Mouse (Mus musculus): ENCODE data around the gene Sec22c. TPM values are rescaled to one million over a fixed set of nuclear protein-coding genes. Genes with fewer than 3 reads are reported as not detected.

Gene Sec22c
- polyA plus RNA-seq, 1 experiment from 2014 or later = 4.7 TPM

DNA sequence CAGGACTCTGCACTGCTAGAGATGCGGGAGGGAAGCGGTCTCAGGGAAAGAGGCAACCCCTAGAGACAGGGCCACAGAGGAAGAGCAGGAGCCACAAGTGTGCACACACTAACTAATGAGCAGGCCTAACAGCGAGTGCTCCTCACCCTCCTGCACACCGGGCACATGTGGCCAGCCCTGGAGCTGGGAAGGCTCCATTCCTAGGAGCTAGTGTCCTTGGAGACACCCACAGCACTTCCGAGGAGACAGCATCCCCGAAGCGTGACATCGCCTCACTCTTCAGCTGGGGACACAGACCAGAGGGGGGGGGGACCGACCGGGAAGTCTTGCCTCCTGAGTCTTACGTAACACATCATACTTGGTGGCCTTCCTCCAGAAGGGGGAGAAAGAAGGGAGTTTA is 37.5 kb downstream of the Sec22c start:
- Histone ChIP-seq H3K9me3 (ENCODE audit: control insufficient read depth, low read length) (no peaks in the 10 kb centered on the region), H3K4me3 (ENCODE audit: low read depth, low read length) (no peak overlapping the region), H3K27ac (ENCODE audit: low read depth, low read length) (no peak overlapping the region), H3K9ac (ENCODE audit: low read depth, low read length) (no peak overlapping the region), H3K4me2 (no peak overlapping the region), H3K27me3 (replicated peaks; ENCODE audit: control insufficient read depth, insufficient read depth, low read length) (peaks cover 43% of the 10 kb centered on the region), H3K36me3 (ENCODE audit: control insufficient read depth, insufficient read depth, low read length) (no peaks in the 10 kb centered on the region), H3K4me1 (replicated peaks; ENCODE audit: control insufficient read depth, insufficient read depth, low read length) (peaks cover 11% of the 10 kb centered on the region)
- no peak for ATAC-seq (replicated peaks; ENCODE audit: low FRiP score)
- DNase-seq (ENCODE audit: low spot score) = no peak
- WGBS = 71% methylated on average over 11 of the region's 11 CpGs

GRCm38 (mm10) chr9:121666957-121667630 is 38.2 kb downstream of the Sec22c start:
- no peak overlapping the region for H3K4me2 ChIP-seq
- H3K36me3 ChIP-seq (ENCODE audit: control insufficient read depth, insufficient read depth, low read length) = no peaks in the 10 kb centered on the region
- H3K9ac ChIP-seq (ENCODE audit: low read depth, low read length) = no peak overlapping the region
- DNase-seq (ENCODE audit: low spot score) (no peak), ATAC-seq (replicated peaks; ENCODE audit: low FRiP score) (no peak)
- H3K27me3 ChIP-seq (replicated peaks; ENCODE audit: control insufficient read depth, insufficient read depth, low read length) = peaks cover 43% of the 10 kb centered on the region
- H3K4me3 ChIP-seq (ENCODE audit: low read depth, low read length) = no peak overlapping the region
- 75% methylated on average over 16 of the region's 16 CpGs for WGBS
- H3K4me1 ChIP-seq (replicated peaks; ENCODE audit: control insufficient read depth, insufficient read depth, low read length) = peaks cover 4% of the 10 kb centered on the region
- H3K9me3 ChIP-seq (ENCODE audit: control insufficient read depth, low read length) = no peaks in the 10 kb centered on the region
- H3K27ac ChIP-seq (ENCODE audit: low read depth, low read length) = no peak overlapping the region

GRCm38 (mm10) chr9:121664104-121664503 is 41.2 kb downstream of the Sec22c start:
- no peak overlapping the region for H3K9ac ChIP-seq (ENCODE audit: low read depth, low read length)
- no peaks in the 10 kb centered on the region for H3K36me3 ChIP-seq (ENCODE audit: control insufficient read depth, insufficient read depth, low read length)
- no peak for DNase-seq (ENCODE audit: low spot score)
- no peak overlapping the region for H3K4me3 ChIP-seq (ENCODE audit: low read depth, low read length)
- no peak overlapping the region for H3K4me2 ChIP-seq
- no peak for ATAC-seq (replicated peaks; ENCODE audit: low FRiP score)
- no peaks in the 10 kb centered on the region; the same call in 1 of the 2 replicates for H3K4me1 ChIP-seq (replicated peaks; ENCODE audit: control insufficient read depth, insufficient read depth, low read length)
- no peak overlapping the region for H3K27ac ChIP-seq (ENCODE audit: low read depth, low read length)
- no peaks in the 10 kb centered on the region for H3K9me3 ChIP-seq (ENCODE audit: control insufficient read depth, low read length)
- 79% methylated on average over 5 of the region's 5 CpGs for whole genome bisulfite sequencing
- H3K27me3 ChIP-seq (replicated peaks; ENCODE audit: control insufficient read depth, insufficient read depth, low read length) = peaks cover 28% of the 10 kb centered on the region

GRCm38 (mm10) chr9:121663467-121663866 is 41.8 kb downstream of the Sec22c start:
- Histone ChIP-seq H3K9ac (ENCODE audit: low read depth, low read length) (no peak overlapping the region), H3K36me3 (ENCODE audit: control insufficient read depth, insufficient read depth, low read length) (no peaks in the 10 kb centered on the region), H3K4me2 (no peak overlapping the region), H3K27me3 (replicated peaks; ENCODE audit: control insufficient read depth, insufficient read depth, low read length) (peaks cover 21% of the 10 kb centered on the region), H3K4me3 (ENCODE audit: low read depth, low read length) (no peak overlapping the region), H3K4me1 (replicated peaks; ENCODE audit: control insufficient read depth, insufficient read depth, low read length) (no peaks in the 10 kb centered on the region), H3K9me3 (ENCODE audit: control insufficient read depth, low read length) (no peaks in the 10 kb centered on the region), H3K27ac (ENCODE audit: low read depth, low read length) (no peak overlapping the region)
- ATAC-seq (replicated peaks; ENCODE audit: low FRiP score) (no peak), DNase-seq (ENCODE audit: low spot score) (no peak)
- 67% methylated on average over 6 of the region's 6 CpGs for WGBS

- 70% methylated on average over 7 of the region's 7 CpGs for WGBS
- no peak overlapping the region for H3K27ac ChIP-seq (ENCODE audit: low read depth, low read length)
- no peak overlapping the region for H3K4me2 ChIP-seq
- ATAC-seq (replicated peaks; ENCODE audit: low FRiP score) (no peak), DNase-seq (ENCODE audit: low spot score) (no peak)
- no peaks in the 10 kb centered on the region for H3K9me3 ChIP-seq (ENCODE audit: control insufficient read depth, low read length)
- H3K4me1 ChIP-seq (replicated peaks; ENCODE audit: control insufficient read depth, insufficient read depth, low read length) = no peaks in the 10 kb centered on the region
- no peak overlapping the region for H3K4me3 ChIP-seq (ENCODE audit: low read depth, low read length)
- H3K36me3 ChIP-seq (ENCODE audit: control insufficient read depth, insufficient read depth, low read length) = no peaks in the 10 kb centered on the region
- H3K9ac ChIP-seq (ENCODE audit: low read depth, low read length) = no peak overlapping the region
- H3K27me3 ChIP-seq (replicated peaks; ENCODE audit: control insufficient read depth, insufficient read depth, low read length) = peaks cover 2% of the 10 kb centered on the region
Measured at GRCm38 (mm10) chr9:121659791-121660190, 45.5 kb downstream of the Sec22c start.

DNA sequence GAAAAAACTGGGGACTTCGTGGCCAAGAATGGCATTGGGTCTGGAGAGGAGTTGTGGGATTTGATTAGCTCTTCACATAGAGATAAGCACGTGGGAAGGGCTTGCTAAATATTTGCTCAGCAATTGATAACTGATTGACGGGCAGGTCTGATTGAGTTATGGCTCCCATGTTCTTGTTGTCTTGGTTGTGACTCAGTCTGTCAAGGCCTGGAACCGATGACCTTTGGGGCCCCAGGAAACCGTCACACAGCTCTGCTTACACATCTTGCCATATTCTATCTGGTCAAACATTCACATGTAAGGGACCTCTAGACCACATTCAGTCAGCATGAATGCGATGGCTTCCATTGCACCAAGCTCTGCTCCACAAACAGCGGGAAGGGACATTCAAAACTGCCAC is 47.0 kb downstream of the Sec22c start:
- ATAC-seq (replicated peaks; ENCODE audit: low FRiP score) (no peak), DNase-seq (ENCODE audit: low spot score) (no peak)
- no peaks in the 10 kb centered on the region for H3K9me3 ChIP-seq (ENCODE audit: control insufficient read depth, low read length)
- no peak overlapping the region for H3K4me2 ChIP-seq
- H3K4me3 ChIP-seq (ENCODE audit: low read depth, low read length) = no peak overlapping the region
- H3K36me3 ChIP-seq (ENCODE audit: control insufficient read depth, insufficient read depth, low read length) = no peaks in the 10 kb centered on the region
- 58% methylated on average over 7 of the region's 7 CpGs for whole genome bisulfite sequencing
- no peak overlapping the region for H3K27ac ChIP-seq (ENCODE audit: low read depth, low read length)
- H3K27me3 ChIP-seq (replicated peaks; ENCODE audit: control insufficient read depth, insufficient read depth, low read length) = peaks cover 2% of the 10 kb centered on the region
- no peak overlapping the region for H3K9ac ChIP-seq (ENCODE audit: low read depth, low read length)
- no peaks in the 10 kb centered on the region for H3K4me1 ChIP-seq (replicated peaks; ENCODE audit: control insufficient read depth, insufficient read depth, low read length)

- Histone ChIP-seq H3K4me2 (no peak overlapping the region), H3K36me3 (ENCODE audit: control insufficient read depth, insufficient read depth, low read length) (no peaks in the 10 kb centered on the region), H3K9me3 (ENCODE audit: control insufficient read depth, low read length) (no peaks in the 10 kb centered on the region), H3K27me3 (replicated peaks; ENCODE audit: control insufficient read depth, insufficient read depth, low read length) (peaks cover 2% of the 10 kb centered on the region), H3K4me3 (ENCODE audit: low read depth, low read length) (no peak overlapping the region), H3K27ac (ENCODE audit: low read depth, low read length) (no peak overlapping the region), H3K9ac (ENCODE audit: low read depth, low read length) (no peak overlapping the region), H3K4me1 (replicated peaks; ENCODE audit: control insufficient read depth, insufficient read depth, low read length) (no peaks in the 10 kb centered on the region)
- DNase-seq (ENCODE audit: low spot score) (no peak), ATAC-seq (replicated peaks; ENCODE audit: low FRiP score) (no peak)
- WGBS = 67% methylated on average over 13 of the region's 13 CpGs
Measured at GRCm38 (mm10) chr9:121657143-121657542, 48.1 kb downstream of the Sec22c start.

DNA sequence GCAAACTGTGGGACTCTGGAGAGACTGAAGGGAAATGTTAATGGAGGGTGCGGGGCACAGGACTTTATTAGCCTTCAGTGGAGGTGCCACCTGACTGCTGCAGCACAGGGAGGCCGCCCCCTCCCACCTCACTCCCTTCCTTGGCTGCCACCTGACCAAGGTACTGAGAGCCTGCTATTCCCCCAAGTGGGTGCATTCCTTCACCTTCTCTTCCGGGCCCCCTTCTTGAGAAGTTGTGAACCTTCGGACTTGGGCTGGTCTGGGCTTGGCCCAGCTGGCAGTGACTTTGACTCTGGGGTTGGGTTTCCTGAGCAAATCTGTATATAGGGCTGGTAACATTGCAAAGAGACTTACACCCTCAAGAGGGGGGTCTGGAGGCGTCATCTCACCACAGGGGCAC is 49.0 kb downstream of the Sec22c start:
- no peak for ATAC-seq (replicated peaks; ENCODE audit: low FRiP score)
- Histone ChIP-seq H3K4me2 (no peak overlapping the region), H3K27ac (ENCODE audit: low read depth, low read length) (no peak overlapping the region), H3K4me1 (replicated peaks; ENCODE audit: control insufficient read depth, insufficient read depth, low read length) (no peaks in the 10 kb centered on the region), H3K9ac (ENCODE audit: low read depth, low read length) (no peak overlapping the region), H3K27me3 (replicated peaks; ENCODE audit: control insufficient read depth, insufficient read depth, low read length) (peaks cover 2% of the 10 kb centered on the region), H3K9me3 (ENCODE audit: control insufficient read depth, low read length) (no peaks in the 10 kb centered on the region), H3K36me3 (ENCODE audit: control insufficient read depth, insufficient read depth, low read length) (no peaks in the 10 kb centered on the region), H3K4me3 (ENCODE audit: low read depth, low read length) (no peak overlapping the region)
- no peak for DNase-seq (ENCODE audit: low spot score)
- WGBS = 83% methylated on average over 5 of the region's 5 CpGs

GRCm38 (mm10) chr9:121653668-121654067 is 51.6 kb downstream of the Sec22c start:
- H3K27me3 ChIP-seq (replicated peaks; ENCODE audit: control insufficient read depth, insufficient read depth, low read length) = peaks cover 2% of the 10 kb centered on the region
- H3K36me3 ChIP-seq (ENCODE audit: control insufficient read depth, insufficient read depth, low read length) = no peaks in the 10 kb centered on the region
- no peak overlapping the region for H3K27ac ChIP-seq (ENCODE audit: low read depth, low read length)
- H3K9me3 ChIP-seq (ENCODE audit: control insufficient read depth, low read length) = no peaks in the 10 kb centered on the region
- no peak overlapping the region for H3K4me3 ChIP-seq (ENCODE audit: low read depth, low read length)
- no peak for ATAC-seq (replicated peaks; ENCODE audit: low FRiP score)
- no peaks in the 10 kb centered on the region for H3K4me1 ChIP-seq (replicated peaks; ENCODE audit: control insufficient read depth, insufficient read depth, low read length)
- WGBS = 81% methylated on average over 10 of the region's 10 CpGs
- DNase-seq (ENCODE audit: low spot score) = no peak
- H3K4me2 ChIP-seq = no peak overlapping the region
- H3K9ac ChIP-seq (ENCODE audit: low read depth, low read length) = no peak overlapping the region

All from liver, embryonic 11.5 days (tissue).